Mouse (Mus musculus) c-Kit-negative CD71-positive TER-119-positive erythroid progenitor cells, embryonic 14.5 days (primary cell): ENCODE results near the gene Shisa4.

ENCODE experiments used
- DNase-seq: peaks from one replicate; pipeline ENCODE4 v3.0.0-alpha.2; 2013; ENCODE audit warnings: low read depth, low spot score

The Shisa4 gene

GRCm38 (mm10) chr1:135366380-135366779 lies 8.7 kb downstream of the Shisa4 start:
- DNase-seq: no peak

DNA sequence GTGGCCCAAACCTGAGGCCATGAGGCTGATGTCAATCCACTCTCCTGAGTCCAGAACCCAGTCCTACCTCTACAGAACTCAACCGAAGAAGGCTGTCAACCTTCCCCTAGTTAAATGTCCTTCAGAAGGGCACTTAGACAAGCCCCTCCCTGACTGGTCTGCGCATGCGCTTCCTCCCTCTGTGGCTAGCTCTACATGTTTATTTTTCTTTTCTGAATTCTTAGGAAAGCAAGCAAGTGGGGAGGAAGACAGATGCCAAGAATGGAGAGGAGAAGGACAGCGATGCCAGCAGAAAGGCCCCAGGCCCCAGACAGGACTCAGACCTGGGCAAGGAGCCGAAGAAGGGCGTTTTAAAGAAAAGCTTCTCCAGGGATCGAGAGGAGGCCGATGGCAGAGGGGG lies 11.6 kb downstream of the Shisa4 start:
- DNase-seq: no peak

DNA sequence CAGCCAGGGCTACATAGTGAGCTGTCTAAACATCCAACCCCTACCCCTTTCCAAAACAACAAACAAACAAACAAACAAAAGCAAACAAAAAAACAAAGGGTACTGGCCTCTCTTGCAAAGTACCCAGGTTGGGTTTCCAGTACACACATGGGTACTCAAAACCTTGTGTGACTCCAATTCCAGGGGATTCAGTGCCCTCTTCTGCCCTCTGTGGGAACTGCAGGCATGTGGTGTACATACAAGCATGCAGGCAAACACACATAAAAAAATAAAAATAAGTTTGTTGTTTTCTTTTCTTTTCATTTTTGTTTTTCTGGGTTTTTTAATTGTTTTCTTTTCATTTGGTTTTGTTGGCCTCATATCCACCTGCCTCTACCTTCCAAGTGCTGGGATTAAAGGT lies 12.9 kb downstream of the Shisa4 start:
- no peak for DNase-seq

DNA sequence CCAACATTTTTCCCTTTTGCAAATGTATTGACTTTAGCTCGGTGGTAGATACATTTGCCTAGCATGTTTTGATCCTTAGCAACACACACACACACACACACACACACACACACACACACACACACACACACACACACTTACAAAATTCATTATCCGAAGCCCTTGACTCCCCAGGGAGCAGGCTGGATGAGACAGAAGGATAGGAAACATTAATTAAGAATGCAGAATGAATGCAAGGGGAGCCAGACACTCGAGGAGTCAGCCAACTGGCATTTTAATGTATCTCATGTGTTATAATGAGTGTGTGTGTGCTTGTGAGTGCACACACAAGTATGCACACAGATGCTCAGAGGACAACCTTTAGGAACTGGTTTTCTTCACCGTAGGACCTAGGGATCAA lies 13.5 kb downstream of the Shisa4 start:
- no peak for DNase-seq

DNA sequence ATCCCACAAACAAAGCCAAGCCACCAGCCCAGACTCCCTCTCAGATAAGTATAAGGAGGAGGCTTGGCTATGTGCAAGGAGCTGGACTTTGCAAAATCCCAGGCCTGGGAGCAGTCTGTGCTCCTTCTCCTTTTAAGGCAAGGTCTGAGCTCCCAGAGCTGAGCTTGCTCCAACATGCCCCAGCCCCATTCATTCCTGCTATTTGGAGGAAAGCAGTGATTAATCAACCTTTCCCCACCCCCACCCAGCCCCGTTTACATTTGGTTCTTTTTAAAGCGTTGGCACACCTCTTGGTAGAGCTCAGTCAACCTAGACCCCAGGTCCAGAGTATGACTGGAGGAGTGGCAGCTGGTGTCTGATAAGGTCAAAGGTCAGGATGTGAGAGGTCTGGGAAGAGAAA lies 16.0 kb downstream of the Shisa4 start:
- no peak for DNase-seq

DNA sequence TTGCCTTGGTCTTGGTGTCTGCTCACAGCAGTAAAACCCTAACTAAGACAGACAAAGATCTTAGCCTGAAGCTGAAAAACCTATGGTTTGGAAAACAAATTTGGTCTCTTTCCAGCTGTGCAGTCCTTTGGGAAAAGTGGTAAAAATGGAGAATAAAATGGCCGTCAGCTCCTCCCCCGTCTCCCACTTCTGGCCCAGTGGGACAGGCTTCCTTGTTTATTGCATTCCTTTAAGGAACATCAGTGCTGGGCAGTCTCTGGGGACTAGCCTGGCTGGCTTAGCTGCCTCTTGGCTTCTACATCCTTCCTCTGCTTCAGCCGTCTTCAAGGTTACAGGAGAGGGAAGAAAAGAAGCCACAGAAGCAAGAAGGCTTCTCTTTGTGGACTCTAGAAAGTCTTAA lies 23.1 kb downstream of the Shisa4 start:
- DNase-seq: no peak

GRCm38 (mm10) chr1:135347498-135348169 lies 27.4 kb downstream of the Shisa4 start:
- DNase-seq: no peak

- no peak for DNase-seq
Measured at GRCm38 (mm10) chr1:135346891-135347290, 28.1 kb downstream of the Shisa4 start.

DNA sequence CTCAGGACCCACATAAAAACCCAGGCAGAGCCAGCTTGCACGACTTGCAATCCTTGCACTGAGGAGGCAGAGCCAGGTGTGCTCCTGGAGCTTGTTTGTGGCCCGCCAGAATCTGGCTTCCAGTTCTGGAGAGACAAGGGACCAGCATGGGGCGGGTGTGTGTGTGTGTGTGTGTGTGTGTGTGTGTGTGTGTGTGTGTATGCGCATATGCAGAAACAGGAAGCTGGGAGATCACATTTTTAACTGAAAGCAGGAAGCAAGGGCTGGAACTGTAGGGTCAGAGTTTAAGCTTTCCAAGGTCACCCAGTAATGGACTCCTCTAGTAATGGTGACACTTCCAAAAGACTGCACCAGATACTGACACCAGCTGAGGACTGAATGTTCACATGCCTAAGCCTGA lies 31.0 kb downstream of the Shisa4 start:
- no peak for DNase-seq

- no peak for DNase-seq
Measured at GRCm38 (mm10) chr1:135341947-135342346, 33.1 kb downstream of the Shisa4 start.

DNA sequence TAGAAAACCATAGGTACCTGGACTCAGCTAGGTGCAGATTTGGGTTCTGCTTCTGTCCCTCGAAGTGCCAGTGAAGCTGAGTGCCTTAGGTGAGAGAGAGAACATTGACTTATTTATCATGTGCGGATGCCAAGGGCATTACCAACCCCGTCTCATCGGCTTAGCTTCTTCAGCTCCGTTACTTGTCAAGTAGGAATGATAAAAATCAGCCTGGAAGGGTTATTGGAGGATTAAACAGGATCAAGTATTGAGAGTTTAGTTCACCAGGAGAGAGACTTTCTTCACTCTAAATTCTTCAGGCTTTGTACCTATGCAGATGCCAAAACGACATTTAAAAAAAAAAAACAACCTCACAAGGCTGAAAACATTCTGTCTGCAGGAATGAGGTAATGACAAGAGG lies 44.5 kb downstream of the Shisa4 start:
- DNase-seq: no peak

- DNase-seq: no peak
Measured at GRCm38 (mm10) chr1:135328368-135328767, 46.7 kb downstream of the Shisa4 start.

- DNase-seq: no peak
Measured at GRCm38 (mm10) chr1:135325934-135326333, 49.1 kb downstream of the Shisa4 start.

DNA sequence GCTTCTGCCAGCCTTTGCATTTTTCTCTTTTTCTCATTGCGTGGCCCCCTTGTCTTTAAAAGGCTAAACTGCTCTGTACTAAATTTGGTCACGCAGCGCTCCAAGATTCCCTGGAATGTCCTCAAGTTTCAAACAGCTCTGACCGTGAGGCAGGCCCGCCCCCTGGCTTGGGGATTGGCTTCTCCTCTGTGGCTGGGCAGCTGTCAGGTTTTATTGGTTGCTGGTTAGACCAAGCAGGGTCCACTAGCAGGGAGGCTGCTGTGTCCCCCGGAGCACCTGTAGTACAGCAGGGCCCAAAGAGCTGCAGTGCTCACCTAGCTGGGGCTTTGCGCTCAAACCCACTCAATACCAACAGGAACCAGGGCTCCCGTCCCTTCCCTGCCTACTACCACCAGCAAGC lies 50.5 kb downstream of the Shisa4 start, which contains the start of gene Lmod1:
Gene Lmod1 (plus strand): TSS at position 237 of the 400 bp plus-strand sequence.
- DNase-seq: no peak

DNA sequence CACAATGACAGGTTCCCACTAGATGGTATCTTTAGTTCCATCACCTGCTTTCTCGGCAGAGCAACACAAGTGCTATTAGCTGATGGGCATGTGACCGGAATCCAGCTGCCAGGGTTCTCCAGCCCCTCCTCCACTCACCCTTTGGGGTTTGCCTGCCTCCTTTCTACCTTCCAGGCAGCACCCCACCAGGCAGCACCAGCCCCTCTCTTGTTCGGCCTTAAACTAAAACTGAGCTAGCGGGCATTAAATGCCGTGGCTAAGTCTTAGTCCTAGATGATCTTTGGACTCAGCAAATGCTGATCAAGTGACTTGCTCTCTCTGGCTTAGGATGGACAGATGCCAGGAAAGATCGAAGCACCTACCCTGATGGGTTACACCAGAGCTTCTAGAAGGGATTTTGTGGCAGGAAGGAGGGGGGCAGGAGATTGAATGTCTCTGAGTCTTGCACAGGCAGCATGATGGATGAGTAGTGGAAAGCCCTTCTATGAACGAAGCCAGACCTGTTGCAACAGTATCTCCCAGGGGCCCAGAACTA lies 51.6 kb downstream of the Shisa4 start:
- no peak for DNase-seq
